Mouse (Mus musculus) A20 (cell line): ENCODE measurements around the gene Cant1.

ENCODE experiments used
- DNase-seq: peaks from one replicate; pipeline ENCODE4 v3.0.0-alpha.2; 2011; ENCODE audit warnings: low read depth, low spot score

Cant1 gene

GRCm38 (mm10) chr11:118418834-118419504, at the start of gene Cant1:
Gene Cant1, minus strand, starts transcription at chr11:118419086.
- peak; percentile 98 for DNase-seq

- no peak for DNase-seq
Observed at GRCm38 (mm10) chr11:118467441-118468035, 48.7 kb upstream of the Cant1 start.

GRCm38 (mm10) chr11:118460280-118460679, 41.4 kb upstream of the Cant1 start:
- peak; percentile 61 for DNase-seq

GRCm38 (mm10) chr11:118459536-118459935, 40.6 kb upstream of the Cant1 start:
- DNase-seq: no peak

GRCm38 (mm10) chr11:118459051-118459450, 40.2 kb upstream of the Cant1 start:
- peak; percentile 48 for DNase-seq

- DNase-seq: no peak
Observed at GRCm38 (mm10) chr11:118456937-118457336, 38.1 kb upstream of the Cant1 start.

- DNase-seq: no peak
Observed at GRCm38 (mm10) chr11:118455788-118456187, 36.9 kb upstream of the Cant1 start.

- DNase-seq: no peak
Observed at GRCm38 (mm10) chr11:118453886-118454671, 35.2 kb upstream of the Cant1 start.

GRCm38 (mm10) chr11:118452955-118453354, 34.1 kb upstream of the Cant1 start:
- no peak for DNase-seq

GRCm38 (mm10) chr11:118451211-118451610, 32.3 kb upstream of the Cant1 start:
- DNase-seq: no peak

- no peak for DNase-seq
Observed at GRCm38 (mm10) chr11:118448385-118448784, 29.5 kb upstream of the Cant1 start.

- no peak for DNase-seq
Observed at GRCm38 (mm10) chr11:118447346-118447745, 28.5 kb upstream of the Cant1 start.

GRCm38 (mm10) chr11:118445843-118446242, 27.0 kb upstream of the Cant1 start:
- DNase-seq: peak; percentile 66

GRCm38 (mm10) chr11:118443201-118443970, 24.5 kb upstream of the Cant1 start:
- peak; percentile 59 for DNase-seq

- DNase-seq: no peak
Observed at GRCm38 (mm10) chr11:118442691-118443090, 23.8 kb upstream of the Cant1 start.

GRCm38 (mm10) chr11:118438665-118439414, 20.0 kb upstream of the Cant1 start:
- DNase-seq: no peak

- no peak for DNase-seq
Observed at GRCm38 (mm10) chr11:118436471-118436935, 17.6 kb upstream of the Cant1 start.

- no peak for DNase-seq
Observed at GRCm38 (mm10) chr11:118434093-118434492, 15.2 kb upstream of the Cant1 start.

GRCm38 (mm10) chr11:118433398-118433868, 14.5 kb upstream of the Cant1 start:
- DNase-seq: no peak

GRCm38 (mm10) chr11:118431100-118431948, 12.4 kb upstream of the Cant1 start:
- DNase-seq: no peak
